Mouse (Mus musculus) testis, adult 2 months (tissue): Measurements from ENCODE around the gene Isoc2b.

Experiments used
- CTCF ChIP-seq: fragments of 200-500 bp; IDR thresholded peaks from 2 replicates; pipeline ENCODE4 v1.5.1; 2012; ENCODE audit warnings: low read depth, mild to moderate bottlenecking, inconsistent platforms, low read length, moderate library complexity; ENCODE audit not compliant: control insufficient read depth, insufficient read depth, insufficient replicate concordance
- POLR2A ChIP-seq: fragments of 200-500 bp; IDR thresholded peaks from 2 replicates; pipeline ENCODE4 v1.6.1; 2012; ENCODE audit warnings: low read depth, mild to moderate bottlenecking, inconsistent platforms, low read length, moderate library complexity; ENCODE audit not compliant: control insufficient read depth

DNA sequence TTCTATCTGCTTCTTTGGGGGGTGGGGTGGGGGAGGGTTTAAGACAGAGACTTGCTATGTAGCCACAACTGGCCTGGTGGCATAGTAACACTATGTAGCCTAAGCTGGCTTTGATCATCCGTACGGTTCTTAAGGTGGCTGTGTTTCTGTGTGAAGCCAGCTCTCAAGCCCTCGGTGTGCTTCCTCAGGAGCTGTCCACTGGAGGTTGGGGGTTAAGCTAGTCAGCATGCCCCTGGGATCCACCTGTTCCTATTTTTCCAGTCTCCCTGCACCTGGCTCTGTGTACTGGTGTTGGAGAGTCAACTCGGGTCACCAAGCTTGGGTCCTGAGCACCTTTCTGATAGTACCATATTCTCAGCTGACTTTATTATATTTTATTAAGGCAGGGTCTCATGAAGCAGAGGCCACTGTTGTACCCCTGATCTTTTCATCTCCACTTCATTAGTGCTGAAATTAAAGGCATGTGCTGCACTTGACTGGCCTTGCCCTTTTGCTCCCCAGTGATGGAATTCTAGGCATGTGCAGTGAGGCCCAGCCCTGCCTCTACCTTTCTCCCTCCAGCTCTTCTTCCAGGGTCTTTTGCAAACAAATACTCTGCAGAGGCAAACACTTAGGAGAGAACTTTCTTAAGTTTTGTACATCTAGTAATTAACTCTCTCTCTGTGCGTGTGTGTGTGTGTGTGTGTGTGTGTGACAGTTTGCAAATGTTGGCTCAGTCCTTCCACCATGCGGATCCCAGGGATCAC lies 47.7 kb downstream of the Isoc2b start:
- TF ChIP-seq POLR2A = no peak
- no peak for TF ChIP-seq CTCF
